Mouse (Mus musculus) c-Kit-negative CD71-positive TER-119-positive erythroid progenitor cells, embryonic 14.5 days (primary cell): ENCODE results near the gene Slc51b.
A peak's percentile ranks its signal among the peaks of the same experiment; 100 is the strongest.

ENCODE experiments used
- DNase-seq: peaks from one replicate; pipeline ENCODE4 v3.0.0-alpha.2; 2013; ENCODE audit warnings: low read depth, low spot score

The Slc51b gene

DNA sequence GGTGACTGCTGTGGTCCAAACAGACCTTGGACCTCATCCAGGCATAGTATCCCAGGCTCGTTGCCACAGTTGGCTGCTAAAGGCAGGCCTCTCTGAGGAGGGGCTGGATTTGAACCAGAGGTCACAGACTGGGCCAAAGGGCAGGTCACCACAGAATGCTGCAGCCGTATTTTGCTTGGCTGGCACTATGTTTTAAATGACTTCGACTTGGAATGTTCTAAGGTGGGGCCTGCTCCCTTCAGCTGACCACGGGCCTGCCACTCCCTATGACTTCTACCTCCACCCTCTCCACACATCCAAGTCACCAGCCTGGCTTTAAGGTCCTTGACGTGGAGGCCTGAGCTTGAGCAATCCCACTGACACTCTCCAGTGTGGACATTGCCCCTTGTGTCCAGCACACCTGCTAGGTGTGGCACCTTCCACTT lies 13.9 kb downstream of the Slc51b start:
- DNase-seq: no peak

DNA sequence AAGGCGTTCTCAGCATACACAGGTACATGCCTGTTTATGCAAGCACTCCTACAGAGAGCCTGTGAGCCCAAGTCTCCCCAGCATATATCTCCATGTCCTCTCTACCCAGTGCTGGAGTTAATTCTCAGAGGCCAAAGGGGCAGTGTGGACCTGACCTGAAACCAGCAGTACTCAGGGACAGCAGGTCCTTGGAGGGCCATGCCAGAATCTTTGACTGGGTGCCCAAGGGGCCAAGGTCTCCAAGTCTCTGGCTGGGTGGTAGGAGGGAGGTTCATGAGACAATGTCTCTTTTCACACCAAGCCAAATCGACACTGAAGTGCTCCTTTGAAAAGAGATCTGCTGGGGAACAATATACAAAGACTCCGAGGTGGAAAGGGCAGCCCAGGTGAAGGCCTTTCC lies 14.9 kb downstream of the Slc51b start:
- DNase-seq: no peak

DNA sequence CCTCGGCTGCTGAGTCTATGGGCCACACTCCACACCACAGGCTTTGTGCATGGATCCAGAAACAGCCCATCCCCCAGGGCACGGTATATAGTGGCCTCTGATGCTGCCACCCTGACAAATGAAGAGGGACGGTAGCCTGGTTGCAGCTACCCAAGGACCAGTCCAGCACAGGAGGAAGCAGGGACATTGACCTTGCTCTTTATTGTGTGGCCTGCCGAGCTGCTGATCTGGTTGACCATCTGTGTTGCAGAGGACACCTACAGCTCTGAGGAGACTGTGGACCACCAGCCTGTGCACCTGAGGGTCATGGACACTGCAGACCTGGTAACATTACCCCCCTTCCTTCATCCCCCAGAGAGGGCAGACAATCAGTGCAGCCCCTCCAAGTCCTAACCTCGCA lies 15.4 kb downstream of the Slc51b start:
- DNase-seq: no peak

DNA sequence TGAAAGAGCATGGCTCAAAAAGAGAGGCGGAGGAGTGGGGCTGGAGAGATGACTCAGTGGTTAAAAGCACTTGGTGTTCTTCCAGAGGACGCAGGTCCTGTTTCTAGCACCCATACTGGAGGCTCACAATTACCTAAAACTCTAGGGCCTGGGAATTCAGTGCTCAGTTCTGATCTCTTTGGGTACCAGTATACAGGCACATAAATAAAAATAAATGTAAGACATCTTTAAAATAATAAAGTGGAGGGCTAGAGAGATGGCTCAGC lies 17.6 kb downstream of the Slc51b start:
- no peak for DNase-seq

DNA sequence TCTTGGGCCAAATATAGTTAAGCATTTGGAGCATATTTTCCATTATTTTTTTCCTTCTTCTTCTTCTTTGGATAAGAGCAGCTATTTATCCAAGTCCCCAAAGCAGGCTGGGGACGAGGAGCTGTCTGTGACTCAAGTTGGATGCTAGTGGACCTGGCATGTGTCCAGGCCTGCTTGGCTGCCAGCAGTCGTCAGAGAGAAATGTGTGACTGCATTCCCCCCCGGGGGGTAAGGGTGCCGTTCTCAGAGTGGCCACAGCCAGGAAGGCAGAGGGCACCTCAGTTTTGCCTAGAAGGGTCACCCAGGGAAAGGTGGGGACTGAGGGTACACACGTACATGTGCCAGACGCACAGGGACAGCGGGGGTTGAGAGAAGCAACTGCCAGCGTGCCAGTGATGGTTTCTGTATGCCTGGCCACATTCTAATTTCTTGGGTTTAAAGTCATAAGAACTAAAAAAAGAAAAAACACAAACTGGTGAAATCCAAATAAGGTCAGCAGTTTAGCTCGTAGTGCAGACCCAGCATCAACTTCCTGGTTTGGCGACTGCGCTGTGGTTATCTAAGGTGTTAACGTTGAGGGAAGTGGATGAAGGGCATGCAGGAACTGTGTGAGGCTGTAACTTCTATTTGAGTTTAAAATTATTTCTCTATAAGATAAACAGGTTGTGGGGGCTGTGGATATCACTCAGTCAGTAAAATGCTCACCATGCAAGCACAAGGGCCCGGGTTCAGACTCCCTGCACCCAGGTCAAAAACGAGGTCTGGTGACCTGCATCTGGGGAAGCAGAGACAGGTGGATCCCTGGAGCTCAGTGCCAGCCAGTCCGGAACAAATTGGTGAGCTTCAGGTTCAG lies 18.2 kb downstream of the Slc51b start:
- DNase-seq: no peak

DNA sequence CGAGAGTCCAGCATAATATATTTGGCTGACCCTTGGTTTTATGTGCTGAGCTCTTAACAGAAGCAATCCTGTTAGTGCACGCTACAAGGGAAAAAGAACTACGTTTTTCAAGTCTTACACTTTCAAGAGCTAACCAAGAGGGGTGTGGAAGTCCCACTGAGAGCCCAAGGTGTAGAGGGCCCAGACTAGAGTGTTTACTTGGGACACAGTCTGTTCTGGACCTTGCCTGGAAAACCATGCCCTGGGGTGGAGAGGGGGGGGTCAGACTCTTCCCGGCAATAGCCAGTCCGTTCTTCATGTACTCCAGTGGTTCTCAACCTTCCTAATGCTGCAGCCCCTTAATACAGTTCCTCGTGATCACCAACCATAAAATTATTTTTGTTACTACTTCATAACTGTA lies 22.8 kb downstream of the Slc51b start:
- DNase-seq: no peak

DNA sequence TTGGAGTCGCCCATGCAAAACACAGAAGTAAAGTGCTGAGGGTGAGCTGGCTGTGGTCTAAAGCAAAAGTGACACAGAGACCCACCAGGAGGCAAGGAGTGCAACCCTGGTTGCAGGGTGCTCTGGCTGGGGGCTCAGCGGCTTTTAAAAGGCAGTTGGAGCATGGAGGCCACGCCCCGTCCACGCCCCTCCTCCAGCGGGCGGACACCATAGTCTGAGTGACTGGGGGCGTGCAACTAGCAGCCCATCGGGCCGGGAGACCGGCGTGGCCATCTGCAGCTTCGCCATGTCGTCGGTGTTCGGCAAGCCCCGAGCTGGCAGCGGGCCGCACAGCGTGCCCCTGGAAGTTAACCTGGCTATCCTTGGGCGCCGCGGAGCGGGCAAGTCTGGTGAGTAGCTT lies 24.5 kb downstream of the Slc51b start, which contains the start of gene Rasl12:
Gene Rasl12, plus strand, starts transcription at position 228 of the 400 bp plus-strand sequence.
- DNase-seq: peak; percentile 6

DNA sequence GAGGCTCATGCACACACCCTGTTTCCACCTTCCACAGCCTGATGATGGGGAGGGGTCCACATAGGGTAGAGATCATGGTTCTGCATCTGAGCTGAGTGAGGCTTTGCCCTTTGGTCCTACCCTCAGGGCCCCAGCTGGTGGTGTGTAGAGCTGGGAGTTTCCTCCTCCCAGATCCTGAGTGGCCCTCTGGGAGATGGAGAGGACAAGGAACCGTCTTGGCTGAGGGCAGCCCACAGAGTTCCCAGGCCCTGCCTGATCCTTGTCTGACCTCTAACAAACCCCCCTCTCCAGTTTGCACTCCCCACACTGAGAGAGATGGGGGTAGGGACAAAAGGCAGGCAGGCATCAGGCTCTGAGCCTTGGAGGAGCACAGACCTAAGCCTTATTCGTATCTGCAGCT lies 28.4 kb downstream of the Slc51b start:
- DNase-seq: no peak

DNA sequence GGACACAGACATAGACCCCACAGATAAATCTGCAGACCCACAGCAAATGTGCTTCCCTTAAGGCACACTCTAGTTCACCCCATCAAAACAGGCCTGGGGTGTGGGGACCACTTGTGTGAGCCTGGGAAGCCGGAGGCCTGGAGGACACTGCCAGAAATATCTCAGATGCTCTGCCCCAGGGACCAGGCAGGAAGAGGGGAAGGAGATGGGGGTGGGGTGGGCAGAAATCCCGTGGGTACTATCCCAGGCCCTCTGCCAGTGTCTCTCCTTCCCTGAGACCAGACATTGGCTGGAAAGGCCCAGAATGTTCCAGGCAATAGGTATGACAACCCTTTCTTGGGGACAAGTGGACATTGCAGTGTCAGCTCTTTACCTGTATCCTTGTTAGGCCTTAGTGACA lies 29.1 kb downstream of the Slc51b start:
- no peak for DNase-seq

DNA sequence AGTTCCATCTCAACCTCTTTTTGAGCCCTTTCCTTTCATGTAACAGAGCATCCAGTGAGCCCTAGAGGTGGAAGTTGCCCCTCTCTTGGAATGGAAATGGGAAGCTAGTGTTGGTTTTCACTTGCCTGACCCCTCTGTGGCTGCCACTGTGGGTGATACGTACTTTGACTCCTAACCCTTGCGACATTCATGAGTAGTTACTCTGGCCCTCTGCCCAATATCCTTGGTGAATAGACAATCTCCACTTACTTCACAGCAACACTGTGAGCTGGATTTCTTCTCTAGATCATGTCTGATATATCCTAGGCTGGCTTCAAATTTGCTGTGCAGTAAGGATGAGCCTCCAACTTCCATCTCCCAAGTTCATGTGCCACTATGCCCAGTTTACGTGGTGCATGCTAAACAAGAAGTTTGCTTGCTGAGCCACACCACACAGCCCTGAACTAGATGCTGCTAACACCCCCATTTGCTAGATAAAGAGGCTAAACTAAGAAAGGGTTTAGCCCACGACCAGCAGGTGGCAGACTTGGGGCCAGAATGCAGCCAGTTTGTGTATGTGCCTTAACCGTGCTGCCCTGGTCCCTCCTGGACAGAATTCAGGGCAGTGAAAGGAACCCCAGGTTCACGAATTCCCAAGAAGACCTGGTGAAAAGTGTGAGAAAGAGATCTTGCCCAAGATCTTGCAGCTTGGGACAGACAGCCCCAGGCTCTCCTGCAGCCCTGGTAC lies 30.0 kb downstream of the Slc51b start:
- DNase-seq: peak; percentile 9

DNA sequence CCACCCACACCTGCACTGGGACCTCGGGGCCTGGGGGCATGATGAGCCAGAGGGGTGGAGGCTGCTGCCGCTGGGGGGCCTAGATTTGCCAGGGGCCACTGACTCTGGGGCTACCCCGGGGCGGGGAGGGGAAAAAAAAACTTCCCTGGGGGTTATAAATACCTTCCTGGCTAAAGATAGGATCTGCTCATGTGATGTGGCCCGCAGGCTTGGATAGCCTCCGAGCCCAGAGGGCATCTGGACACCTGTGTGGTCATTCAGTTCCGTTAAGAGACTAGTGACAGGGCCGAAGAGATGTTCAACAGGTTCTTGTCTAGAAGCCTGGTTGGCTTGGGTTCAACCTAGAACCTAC lies 31.2 kb downstream of the Slc51b start, which contains the start of gene Kbtbd13:
Gene Kbtbd13, minus strand, starts transcription at position 40 of the 352 bp plus-strand sequence.
- DNase-seq: no peak

DNA sequence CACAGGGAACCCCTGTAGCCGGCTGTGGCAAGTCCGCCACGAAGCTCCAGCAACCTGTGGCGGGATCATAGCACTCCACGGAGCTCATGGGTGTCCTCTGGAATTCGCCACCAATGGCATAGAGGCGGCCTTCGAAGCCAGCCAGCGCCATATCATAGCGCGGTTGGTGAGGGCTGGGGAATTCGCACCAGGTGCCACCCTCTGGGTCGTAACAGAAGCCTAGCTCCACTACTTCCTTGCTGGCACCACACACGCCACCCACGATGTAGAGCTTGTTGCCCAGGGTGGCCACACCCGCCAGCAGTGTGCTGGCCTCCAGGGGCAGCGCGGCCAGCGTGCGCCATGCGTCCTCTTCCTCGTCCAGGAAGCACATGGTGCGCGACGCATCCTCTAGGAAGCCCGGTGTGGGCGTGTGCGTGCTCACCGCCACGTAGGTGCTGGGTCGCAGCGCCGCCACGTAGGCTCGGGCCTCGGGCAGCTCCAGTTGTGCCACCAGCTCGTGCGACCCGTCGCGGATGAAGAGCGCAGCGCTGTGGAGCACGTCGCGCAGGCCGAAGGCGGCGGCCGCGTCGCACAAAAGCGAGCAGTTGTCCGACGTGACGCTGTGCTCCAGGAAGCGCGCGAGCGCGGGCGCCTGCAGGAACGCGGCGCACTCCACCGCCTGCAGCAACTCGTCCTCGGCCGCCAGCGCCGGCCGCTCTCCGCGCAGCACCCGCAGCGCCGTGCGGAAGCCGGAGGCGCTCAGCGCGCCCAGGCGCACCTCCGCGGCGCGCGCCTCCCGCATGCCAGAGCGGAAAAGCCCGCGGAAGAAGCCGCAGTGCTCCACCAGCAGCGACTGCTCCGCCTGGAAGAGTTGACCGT lies 31.8 kb downstream of the Slc51b start:
- no peak for DNase-seq

DNA sequence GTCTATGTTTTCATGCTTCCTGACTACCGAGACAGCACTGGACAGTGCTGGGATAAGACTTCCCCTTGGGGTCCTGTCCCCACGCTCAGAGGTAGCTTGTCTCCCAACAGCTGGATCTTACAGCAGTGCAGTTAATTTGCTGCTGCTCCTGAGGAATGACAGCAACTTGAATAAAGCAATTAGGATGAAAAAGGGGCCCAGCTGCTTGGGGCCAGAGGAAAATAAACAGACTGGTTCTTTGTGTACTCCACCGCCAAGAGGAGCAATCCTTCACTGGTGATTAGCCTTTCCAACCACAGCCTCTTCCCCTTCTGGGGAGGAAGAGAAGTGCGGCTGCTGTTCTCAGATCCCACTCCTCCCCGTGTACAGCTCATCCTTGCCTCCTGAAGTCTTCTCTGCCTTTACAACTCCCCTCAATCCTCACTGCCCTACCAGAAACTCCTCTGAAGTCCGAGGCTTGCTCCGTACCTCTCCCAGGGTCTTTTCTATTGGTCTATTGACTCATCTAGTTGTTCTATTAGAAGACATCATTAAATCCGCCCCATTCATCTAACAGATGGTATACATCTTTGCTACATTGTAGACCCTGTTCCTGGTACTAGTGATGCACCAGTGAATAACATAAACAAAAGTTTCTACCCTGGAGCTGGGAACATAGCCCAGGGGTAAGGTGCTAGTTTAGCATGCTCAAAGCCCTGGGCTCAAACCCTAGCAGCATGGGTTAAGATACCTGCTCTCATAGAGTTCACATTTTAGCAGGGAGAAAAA lies 36.2 kb downstream of the Slc51b start:
- no peak for DNase-seq

DNA sequence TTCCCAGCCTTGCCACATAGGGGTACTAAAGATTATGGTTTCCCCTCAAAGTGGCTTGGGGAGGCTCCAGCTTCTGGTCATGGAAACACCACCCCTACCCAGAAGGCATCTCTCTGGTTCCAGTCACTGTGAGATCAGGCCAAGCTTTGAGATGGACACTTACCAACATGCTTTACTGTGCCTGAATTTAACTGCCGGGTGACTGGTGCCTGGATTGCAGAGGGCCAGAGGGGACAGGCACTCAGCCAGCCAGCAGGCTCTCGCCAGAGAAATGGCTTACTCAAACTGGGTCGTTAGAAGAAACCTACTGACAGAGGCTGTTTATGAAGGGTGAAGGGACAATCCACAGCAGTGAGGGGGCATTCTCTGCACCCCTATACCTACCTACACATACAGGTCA lies 38.5 kb downstream of the Slc51b start:
- DNase-seq: no peak

DNA sequence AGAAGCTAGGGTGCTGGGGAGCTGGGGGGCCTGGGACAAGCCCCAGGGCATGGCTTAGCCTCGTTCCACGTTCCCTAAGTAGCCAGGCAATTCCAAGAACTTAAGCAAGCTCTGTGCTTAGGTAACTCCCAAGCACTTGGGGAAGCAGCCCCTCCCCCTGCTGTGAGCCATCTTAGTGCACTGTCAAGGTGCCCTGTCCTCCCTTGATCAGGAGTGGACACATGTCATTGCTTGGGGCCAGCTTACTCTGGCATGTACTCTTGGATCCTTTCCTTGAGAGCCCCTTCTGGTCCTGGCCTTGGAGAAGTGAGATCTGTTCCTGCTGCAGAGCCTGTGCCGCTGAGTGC lies 40.0 kb downstream of the Slc51b start:
- DNase-seq: no peak

DNA sequence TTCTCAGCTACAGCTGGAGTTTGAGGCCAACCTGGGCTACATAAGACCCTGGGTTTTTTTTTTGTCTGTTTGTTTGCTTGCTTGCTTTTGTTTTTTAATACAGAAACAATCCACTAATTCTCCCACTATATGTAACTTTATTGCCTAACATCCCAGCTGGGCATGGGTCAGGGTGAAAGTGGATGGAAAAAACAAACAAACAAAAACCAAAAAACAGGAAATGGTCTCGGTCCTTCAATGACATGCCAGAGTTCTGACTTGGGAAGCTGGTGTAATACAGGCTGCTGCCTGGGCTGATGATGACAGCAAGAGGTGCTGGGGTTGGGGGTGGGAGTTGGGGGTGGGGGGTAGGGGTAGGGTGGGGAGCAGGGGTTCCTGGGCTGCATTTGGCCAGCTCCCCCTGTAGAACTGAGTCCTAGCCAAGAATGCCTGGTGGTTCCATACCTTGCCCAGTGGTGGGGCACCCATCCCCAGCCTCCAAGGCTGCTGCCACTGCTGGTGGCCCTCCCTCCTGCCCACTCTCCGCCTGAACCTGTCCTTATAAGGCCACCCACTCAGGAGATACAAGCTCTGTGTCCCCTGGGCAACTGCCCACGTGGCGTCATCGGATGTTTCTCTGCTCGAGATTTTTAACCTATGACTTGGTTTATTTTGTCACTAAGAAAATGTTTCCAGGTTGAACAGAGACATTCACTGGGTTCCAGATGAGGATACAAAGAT lies 40.6 kb downstream of the Slc51b start:
- no peak for DNase-seq

DNA sequence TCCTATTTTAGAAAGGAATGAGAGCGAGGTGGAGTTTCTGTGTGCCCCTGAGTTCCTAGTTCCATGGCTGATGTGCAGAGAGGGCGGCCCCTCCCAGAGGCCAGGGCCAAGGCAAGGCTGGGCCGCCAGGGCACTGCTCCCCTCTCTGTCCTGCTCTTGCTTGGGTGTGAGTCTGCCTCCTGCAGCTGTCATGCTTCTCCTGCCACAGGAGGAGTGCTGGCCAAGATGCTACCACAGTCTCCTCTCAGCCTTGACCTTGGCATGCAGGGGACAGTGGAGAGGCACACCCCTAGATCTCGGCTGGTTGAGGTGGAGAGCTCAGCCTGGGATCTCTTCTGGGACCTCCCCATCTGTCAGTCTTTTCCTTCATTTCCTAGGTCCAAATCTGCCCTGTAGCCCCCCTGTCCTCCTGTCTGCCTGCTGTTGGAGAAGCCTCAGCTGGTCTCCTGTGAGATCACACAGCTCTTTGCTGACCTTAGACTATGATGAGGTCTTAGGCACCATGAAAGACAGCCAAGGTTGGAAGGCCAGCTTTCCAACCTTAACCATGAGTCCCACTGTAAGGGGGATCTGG lies 41.7 kb downstream of the Slc51b start:
- DNase-seq: no peak

DNA sequence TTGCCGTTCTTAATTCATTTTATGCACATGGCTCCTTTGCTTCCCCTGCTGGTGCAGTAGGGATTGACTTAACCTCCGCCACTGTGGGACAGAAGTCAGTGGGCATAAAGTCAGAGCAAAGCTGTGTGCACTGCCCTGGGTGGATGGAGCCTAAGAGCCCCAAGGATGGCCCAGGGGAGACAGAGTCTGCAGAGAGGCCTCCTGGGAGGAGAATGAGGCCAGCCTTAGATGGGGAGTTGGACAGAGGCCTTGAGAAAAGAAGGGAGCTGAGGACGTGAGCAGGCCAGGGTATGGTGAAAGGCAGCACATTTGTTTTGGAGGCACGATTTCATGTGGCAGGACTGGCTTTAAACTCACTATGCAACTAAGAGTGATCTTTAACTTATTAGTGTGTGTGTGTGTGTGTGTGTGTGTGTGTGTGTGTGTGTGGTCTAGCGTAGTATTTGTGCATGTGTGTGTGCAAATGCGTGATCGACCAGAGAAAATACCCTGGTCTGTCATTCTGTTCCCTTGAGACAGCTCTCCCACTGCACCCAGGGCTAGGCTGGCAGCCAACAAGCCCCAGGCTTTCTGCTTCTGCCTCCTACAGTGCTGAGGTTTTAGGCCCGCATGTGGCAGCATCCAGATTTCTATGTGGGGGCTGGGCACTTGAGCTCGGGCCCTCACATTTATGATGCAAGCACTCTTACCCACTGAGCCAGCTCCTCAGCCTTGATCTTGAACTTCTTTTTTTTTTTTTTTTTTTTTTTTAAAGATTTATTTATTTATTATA lies 47.4 kb downstream of the Slc51b start:
- no peak for DNase-seq

DNA sequence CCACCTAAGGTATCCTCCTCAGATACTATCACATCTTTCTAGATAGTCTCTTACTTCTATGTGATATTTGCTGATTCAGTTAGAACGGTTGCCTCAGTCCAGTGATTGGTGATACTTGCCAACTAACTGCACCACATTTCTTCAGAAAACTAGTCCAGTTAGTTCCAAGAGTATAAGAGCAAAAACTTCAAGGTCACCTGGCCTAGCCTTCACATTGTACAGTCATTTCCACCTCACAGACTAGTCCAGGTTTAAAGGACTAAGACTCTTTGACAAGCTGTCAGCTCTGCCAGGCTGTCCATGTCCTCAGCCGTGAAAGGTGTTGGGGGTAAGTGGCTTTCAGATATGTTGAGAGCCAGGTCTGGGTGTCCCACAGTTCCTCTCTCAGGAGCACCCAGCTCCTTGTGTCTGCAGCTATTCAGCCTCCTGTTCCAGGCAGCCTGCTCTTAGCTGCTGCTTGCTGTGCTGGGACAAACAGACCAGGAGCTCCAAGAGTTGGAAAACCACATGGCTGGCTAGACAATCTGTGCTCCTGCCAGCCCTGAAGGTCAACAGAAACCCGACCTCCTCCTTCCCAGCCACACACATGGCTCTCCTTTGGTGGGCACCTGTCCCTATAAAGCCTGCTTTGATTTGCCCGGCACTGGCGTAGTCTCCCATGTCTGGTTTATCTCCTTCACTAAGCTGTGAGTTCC lies 48.1 kb downstream of the Slc51b start:
- no peak for DNase-seq
